Mouse (Mus musculus) Patski (cell line): ENCODE measurements around the gene Fam168b. TPM values are rescaled to one million over a fixed set of nuclear protein-coding genes. Genes with fewer than 3 reads are reported as not detected.

Experiments used
- ATAC-seq: fragments of 100-300 bp; one replicate; pipeline ENCODE4 v1.8.0; 2021
- CTCF ChIA-PET: fragments of 350-600 bp; sonication (Branson Sonifier 250); formaldehyde crosslinking; loops from one replicate; lab custom pipeline; 2022; ENCODE audit warnings: inconsistent platforms; lab: Charles Lee
- POLR2A ChIA-PET: fragments of 350-600 bp; sonication (Branson Sonifier 250); formaldehyde crosslinking; loops from one replicate; lab custom pipeline; 2022; ENCODE audit warnings: antibody characterized with exemption, inconsistent platforms; lab: Charles Lee
- DNase-seq: peaks from one replicate; pipeline ENCODE4 v3.0.0-alpha.2; 2011; ENCODE audit warnings: low read depth, low spot score
- H3K27me3 ChIP-seq: fragments of 371-371 bp; one replicate; pipeline ENCODE4 v1.5.1; 2021
- CTCF ChIP-seq: fragments of 100-300 bp; IDR thresholded peaks from one replicate; pipeline ENCODE4 v1.5.1; 2021
- in situ Hi-C: fragments of 300-500 bp; cut with MboI; formaldehyde crosslinking; loops from 3 replicates; pipeline ENCODE4 v1.11.1; 2018; ENCODE audit warnings: low pct_unique_long_range_greater_than_20kb, mixed read lengths
- polyA plus RNA-seq: library from polyadenylated mRNA; unstranded; gene quantifications from one replicate; pipeline ENCODE4 v1.2.3, GENCODE M21; 2021

Gene Fam168b
- polyA plus RNA-seq, 1 experiment from 2014 or later = 107 TPM

DNA sequence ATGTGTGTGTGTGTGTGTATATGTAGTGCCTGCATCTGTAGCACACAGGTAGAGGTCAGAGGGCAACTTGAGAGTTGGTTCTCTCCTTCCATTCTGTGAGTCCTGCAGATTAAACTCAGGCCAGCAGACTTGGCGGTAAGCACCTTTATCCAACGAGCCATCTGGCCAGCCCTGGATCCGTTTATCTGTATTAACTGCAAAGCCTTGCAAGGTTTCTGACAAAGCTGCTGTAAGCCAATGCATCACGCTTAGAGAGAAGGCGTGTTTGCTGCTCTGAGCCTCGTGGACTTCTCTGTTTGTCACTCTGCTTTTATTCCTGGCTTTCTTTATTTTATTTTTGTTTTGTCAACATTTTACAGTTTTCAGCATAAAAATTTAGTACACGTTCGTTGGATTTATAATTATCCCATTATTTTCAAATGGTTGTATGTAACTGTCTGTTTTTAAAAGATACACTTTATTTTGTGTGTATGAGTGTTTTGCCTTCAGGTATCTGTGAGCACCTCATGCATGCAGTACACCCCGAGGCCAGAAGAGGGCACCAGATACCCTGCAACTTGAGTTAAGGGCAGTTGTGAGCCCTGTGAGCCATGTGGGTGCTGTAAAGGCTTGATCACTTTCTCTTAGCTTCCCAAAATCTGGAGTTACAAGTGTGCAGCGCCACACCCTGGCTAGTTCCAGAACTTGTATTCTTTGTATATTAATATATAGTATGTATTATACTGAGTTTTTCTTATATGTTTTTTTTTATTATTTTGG lies 24.1 kb upstream of the Fam168b start:
- ChIA-PET CTCF (interaction anchor here (1.1 to 1.6 kb wide), 3 partner anchors 12 to 57 kb away, joined by 3 to 4 read pairs (median 4); no protein-coding TSS in a partner anchor), POLR2A (no interaction called here)
- ATAC-seq = peak; percentile 80
- peak; percentile 98 for TF ChIP-seq CTCF
- H3K27me3 ChIP-seq = no peaks in the 10 kb centered on the region
- in situ Hi-C loops = loop anchor here (25.0 kb wide), 1 partner anchor 1395 kb away; the partner anchor contains the start of gene Neurl3
- peak; percentile 62 for DNase-seq

- ATAC-seq (no peak), DNase-seq (no peak)
- POLR2A ChIA-PET = no interaction called here
- CTCF ChIA-PET = interaction anchor here (0.6 to 1.3 kb wide), 2 partner anchors 14 to 400 kb away, joined by 3 to 4 read pairs; no protein-coding TSS in a partner anchor
- no peaks in the 10 kb centered on the region for H3K27me3 ChIP-seq
- in situ Hi-C loops = loop anchor here (25.0 kb wide), 1 partner anchor 1396 kb away; the partner anchor contains the start of gene Neurl3
- TF ChIP-seq CTCF = no peak
These were observed 23.0 kb upstream of the Fam168b start for GRCm38 (mm10) chr1:34865866-34866265.

- POLR2A ChIA-PET = no interaction called here
- ATAC-seq (no peak), DNase-seq (no peak)
- in situ Hi-C loops = loop anchor here (25.0 kb wide), 1 partner anchor 1398 kb away; the partner anchor contains the start of gene Neurl3
- CTCF ChIA-PET = no interaction called here
- H3K27me3 ChIP-seq = no peaks in the 10 kb centered on the region
- no peak for TF ChIP-seq CTCF
These were observed 21.4 kb upstream of the Fam168b start for GRCm38 (mm10) chr1:34864243-34864642.

GRCm38 (mm10) chr1:34863323-34863722 lies 20.5 kb upstream of the Fam168b start:
- no peaks in the 10 kb centered on the region for H3K27me3 ChIP-seq
- in situ Hi-C loops = loop anchor here (25.0 kb wide), 1 partner anchor 1399 kb away; the partner anchor contains the start of gene Neurl3
- DNase-seq (no peak), ATAC-seq (no peak)
- CTCF ChIA-PET = no interaction called here
- no peak for TF ChIP-seq CTCF
- POLR2A ChIA-PET = no interaction called here

- in situ Hi-C loops = loop anchor here (25.0 kb wide), 1 partner anchor 1399 kb away; the partner anchor contains the start of gene Neurl3
- TF ChIP-seq CTCF = no peak
- ATAC-seq (no peak), DNase-seq (no peak)
- no peaks in the 10 kb centered on the region for H3K27me3 ChIP-seq
- ChIA-PET POLR2A (no interaction called here), CTCF (no interaction called here)
These were observed 20.0 kb upstream of the Fam168b start for GRCm38 (mm10) chr1:34862877-34863276.

- ChIA-PET CTCF (no interaction called here), POLR2A (no interaction called here)
- ATAC-seq (no peak), DNase-seq (no peak)
- in situ Hi-C loops = loop anchor here (25.0 kb wide), 1 partner anchor 1402 kb away; the partner anchor contains the start of gene Neurl3
- no peaks in the 10 kb centered on the region for H3K27me3 ChIP-seq
- TF ChIP-seq CTCF = no peak
These were observed 17.3 kb upstream of the Fam168b start for GRCm38 (mm10) chr1:34860205-34860604.

DNA sequence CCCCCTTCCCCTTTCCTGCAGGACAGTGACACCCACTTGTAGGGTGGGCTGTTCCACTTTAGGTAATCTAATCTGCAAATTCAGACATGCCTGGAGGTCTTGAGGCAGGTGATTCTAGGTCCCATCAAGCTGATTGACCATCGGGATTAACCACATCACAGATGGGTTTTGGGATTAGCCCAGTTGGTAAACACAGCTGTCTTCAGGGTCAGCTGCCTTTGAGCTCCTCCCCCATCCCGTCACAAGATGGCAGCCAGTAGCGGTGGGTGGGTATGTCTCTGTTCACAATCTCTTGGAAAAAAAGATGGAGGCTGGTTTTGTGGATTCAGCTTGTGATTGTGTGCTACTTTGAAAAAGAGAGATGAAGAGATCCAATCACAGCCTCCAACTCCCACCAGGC lies 16.9 kb upstream of the Fam168b start:
- ChIA-PET POLR2A (no interaction called here), CTCF (no interaction called here)
- ATAC-seq (no peak), DNase-seq (no peak)
- H3K27me3 ChIP-seq = no peaks in the 10 kb centered on the region
- in situ Hi-C loops = loop anchor here (25.0 kb wide), 1 partner anchor 1403 kb away; the partner anchor contains the start of gene Neurl3
- TF ChIP-seq CTCF = no peak

DNA sequence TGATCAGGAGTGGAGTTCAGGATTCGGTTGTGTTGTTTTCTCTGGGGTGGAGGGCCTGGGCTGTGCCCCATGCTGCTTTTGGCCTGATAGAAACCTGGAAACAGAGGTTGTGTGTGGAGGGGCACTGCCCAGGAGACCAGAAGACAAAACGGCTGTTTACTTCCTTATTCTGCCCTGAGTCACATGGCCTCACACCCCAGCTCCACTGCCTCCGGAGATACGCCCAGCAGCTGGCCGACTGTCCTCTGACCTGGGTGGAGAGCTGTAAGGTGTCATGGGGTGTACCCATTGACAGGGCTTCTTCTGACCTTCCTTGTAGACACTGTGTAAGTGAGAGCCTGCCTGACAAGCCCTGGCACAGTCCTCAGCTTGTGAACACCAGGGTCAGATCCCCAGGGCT lies 15.8 kb upstream of the Fam168b start:
- in situ Hi-C loops = loop anchor here (25.0 kb wide), 1 partner anchor 1404 kb away; the partner anchor contains the start of gene Neurl3
- DNase-seq = no peak
- no peak for TF ChIP-seq CTCF
- ATAC-seq = no peak
- POLR2A ChIA-PET = no interaction called here
- CTCF ChIA-PET = no interaction called here
- no peaks in the 10 kb centered on the region for H3K27me3 ChIP-seq

DNA sequence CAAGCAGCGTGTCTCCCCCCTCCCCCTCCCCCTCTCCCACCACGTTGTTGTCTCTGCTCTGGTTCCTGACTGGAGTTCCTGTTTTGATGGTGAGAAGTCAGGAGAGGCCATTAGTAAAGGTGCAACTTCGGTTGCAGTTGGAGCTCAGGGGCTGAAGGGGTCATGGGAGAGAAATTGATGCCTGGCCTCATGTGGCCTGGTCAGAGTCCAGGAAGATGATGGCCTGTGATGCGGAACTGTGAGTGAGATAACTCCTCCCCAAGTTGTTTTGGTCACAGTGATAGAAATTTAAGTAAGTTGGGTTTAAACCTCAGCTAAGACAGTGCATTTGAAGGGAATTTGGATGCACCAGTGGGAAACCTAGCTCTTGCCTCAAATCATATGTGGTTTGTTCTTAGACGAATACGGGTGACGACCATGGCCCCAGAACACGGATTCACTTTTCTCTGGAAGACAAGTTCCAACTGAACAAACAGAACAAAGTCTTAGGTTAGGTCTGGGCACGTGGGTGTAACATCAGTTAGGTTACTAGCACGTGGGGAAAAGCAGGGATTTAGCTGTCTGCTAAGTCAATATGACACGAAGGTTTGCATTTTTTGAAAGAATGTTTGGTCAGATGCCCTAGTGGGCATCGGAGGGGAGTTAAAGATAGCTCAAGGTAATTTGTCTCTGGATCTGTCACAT lies 12.3 kb upstream of the Fam168b start:
- ChIA-PET POLR2A (no interaction called here), CTCF (interaction anchor here (1.3 kb wide), 1 partner anchor 12 kb away, joined by 4 read pairs; no protein-coding TSS in a partner anchor)
- no peak for TF ChIP-seq CTCF
- ATAC-seq (no peak), DNase-seq (no peak)
- H3K27me3 ChIP-seq = no peaks in the 10 kb centered on the region
- in situ Hi-C loops = loop anchor here (25.0 kb wide), 1 partner anchor 1407 kb away; the partner anchor contains the start of gene Neurl3

GRCm38 (mm10) chr1:34853786-34854185 lies 10.9 kb upstream of the Fam168b start:
- in situ Hi-C loops = loop anchor here (25.0 kb wide), 1 partner anchor 1409 kb away; the partner anchor contains the start of gene Neurl3
- no peak for TF ChIP-seq CTCF
- CTCF ChIA-PET = interaction anchor here (1.3 kb wide), 1 partner anchor 14 kb away, joined by 3 read pairs; no protein-coding TSS in a partner anchor
- no peak for ATAC-seq
- no peak for DNase-seq
- no peaks in the 10 kb centered on the region for H3K27me3 ChIP-seq
- POLR2A ChIA-PET = no interaction called here
